Mouse (Mus musculus) olfactory bulb, adult 2 months (tissue): Measurements from ENCODE around the gene Lsm12.

Experiments used
- CTCF ChIP-seq: fragments of 200-500 bp; IDR thresholded peaks from 2 replicates; pipeline ENCODE4 v1.5.1; 2012; ENCODE audit warnings: low read depth, mild to moderate bottlenecking, low read length, moderate library complexity; ENCODE audit not compliant: insufficient read depth
- POLR2A ChIP-seq: fragments of 200-500 bp; IDR thresholded peaks from 2 replicates; pipeline ENCODE4 v1.6.1; 2012; ENCODE audit warnings: mild to moderate bottlenecking, low read depth, low read length, moderate library complexity; ENCODE audit not compliant: insufficient read depth

DNA sequence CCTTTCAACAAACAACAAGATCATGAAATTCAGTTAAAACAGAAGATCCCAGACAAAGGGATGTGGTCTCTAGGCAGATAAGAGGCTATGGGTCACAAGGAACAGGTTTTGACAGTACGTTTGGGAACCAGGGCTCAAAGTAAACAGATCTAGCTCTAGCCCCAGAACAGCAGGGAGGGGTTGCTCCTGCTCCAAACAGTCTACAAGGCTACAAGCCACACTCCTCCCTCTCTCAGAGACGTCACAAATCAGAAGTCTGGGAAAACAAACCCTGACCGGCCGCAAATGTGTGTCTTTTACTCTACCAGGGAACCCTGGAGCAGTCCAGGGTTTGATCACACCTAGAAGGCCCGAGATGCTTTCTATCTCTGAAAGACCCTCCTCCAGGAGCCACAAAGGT is 25.9 kb upstream of the Lsm12 start:
- TF ChIP-seq POLR2A: no peak
- no peak for TF ChIP-seq CTCF
